Mouse (Mus musculus) retina, postnatal 1 day (tissue): Measurements from ENCODE around the gene Zfp651.

Experiments
- DNase-seq: peaks from one replicate; pipeline ENCODE4 v3.0.0-alpha.2; 2012

The Zfp651 gene

DNA sequence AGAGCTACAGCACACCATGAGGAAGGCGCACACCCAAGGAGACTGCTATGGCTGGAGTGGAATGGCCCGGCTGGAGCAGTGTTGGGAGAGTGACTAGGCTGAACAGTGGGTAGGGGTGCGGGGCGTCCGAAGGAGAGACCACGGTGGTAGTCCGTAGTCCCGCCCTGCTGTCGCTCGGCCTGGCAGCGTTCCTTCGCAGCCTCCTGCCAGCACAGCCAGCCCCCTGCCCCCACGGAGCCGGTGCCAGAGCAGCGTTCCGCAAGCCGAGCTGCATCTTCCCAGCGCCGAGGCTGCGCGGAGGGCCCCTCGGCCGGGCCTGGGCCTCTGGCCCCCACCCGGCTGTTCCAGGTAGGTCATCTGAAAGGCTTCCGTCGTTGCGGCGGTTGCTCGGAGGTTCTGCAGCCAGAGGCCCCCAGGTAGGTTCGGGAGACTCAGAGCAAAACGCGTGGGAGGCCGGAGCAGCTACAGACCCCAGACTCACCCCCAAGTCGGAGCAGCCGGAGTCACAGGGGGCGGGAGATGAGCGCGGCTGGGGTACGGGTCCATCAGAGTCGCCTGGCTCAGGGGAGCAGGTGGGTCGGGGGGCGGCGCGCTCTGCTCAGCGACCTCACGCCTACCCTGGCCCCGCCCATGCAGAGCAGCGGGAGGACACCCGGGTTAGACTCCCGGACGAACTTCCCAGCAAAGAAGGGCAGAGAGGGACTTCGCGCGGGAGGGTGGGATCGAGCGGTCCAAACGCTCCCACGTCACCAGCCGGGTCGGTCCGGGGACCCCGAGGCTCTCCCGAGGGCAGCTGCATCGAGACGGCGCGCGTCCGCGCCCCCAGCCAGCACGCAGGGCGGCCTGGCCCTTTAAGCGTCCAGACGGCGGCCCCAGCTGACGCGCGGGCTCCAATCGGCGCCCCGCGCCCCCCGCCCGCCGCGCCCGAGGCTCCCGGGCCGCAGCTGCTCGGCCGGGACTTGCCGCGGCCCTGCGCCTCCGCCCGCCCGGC, at the start of gene Zfp651:
Zfp651 (plus strand) TSS at position 240 of the 991 bp plus-strand sequence.
- DNase-seq = peak; percentile 89

DNA sequence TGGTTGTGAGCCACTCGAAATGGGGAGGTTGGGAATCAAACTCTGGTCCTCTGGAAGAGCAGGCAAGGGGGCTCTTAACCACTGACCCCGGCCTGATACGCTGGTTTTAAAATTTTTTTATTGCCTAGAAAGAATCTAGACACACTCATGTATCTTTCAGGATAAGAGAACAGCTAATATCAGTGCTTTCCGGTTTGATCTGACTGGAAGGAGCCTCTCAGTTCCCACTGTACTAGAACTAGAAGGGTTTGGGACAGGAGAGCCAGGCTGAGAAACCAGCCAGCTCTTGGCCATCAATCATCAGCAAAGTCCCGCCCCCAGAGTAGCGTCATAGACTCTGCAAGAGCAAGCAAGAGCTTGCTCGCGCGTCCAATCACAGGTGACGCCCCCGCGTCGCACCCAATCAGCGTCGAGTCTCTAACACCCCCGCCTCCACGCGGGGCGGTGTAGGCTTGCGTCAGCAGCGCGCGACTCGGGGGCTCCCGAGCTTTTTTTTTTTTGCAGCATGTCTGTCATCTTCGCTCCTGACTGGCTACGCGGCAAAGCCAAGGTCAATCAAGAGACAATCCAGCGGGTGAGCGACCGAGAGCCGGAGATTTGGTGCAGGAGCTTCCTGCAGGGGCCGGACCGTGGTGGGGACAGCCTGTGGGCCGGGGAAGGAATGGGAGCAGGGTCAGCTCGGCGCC, 49.1 kb upstream of the Zfp651 start, which contains the start of gene Ss18l2:
Ss18l2 (plus strand) TSS at position 432 of the 686 bp plus-strand sequence.
- peak; percentile 100 for DNase-seq

DNA sequence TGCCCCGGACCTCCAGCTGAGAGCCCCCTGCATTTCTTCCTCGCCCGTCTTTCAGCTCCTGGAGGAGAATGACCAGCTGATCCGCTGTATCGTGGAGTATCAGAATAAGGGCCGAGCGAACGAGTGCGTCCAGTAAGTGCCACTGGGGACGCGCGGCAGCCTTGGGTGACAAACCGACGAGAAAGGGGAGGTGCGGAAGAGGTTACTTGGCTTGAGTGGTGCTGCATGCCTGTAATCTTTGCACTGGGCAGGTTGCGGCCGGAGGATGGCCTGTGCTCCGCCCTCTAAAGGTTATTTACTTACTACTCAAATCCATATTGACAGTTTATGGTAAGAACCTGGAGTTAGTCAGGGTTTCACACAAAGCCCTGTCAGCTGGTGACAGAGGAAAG, 48.5 kb upstream of the Zfp651 start:
- no peak for DNase-seq

DNA sequence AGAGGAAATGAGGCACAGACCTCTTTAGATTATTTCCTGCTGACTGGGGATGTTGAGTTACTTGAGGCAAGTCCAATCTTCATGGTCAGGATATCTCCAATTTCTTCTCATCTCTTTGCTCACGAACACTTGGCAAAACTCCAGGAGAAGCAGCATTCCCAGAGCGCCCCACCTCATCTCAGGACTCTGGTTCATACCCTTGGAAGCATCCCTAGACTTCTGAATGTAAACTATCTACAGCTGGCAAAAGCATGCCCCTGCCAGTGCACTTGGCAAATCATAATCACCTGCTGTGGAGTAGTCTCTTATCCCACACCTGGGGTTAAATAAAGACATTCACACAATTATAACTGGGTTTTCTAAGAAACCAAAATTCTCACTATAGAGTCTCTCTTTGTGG, 42.1 kb upstream of the Zfp651 start:
- DNase-seq = no peak

DNA sequence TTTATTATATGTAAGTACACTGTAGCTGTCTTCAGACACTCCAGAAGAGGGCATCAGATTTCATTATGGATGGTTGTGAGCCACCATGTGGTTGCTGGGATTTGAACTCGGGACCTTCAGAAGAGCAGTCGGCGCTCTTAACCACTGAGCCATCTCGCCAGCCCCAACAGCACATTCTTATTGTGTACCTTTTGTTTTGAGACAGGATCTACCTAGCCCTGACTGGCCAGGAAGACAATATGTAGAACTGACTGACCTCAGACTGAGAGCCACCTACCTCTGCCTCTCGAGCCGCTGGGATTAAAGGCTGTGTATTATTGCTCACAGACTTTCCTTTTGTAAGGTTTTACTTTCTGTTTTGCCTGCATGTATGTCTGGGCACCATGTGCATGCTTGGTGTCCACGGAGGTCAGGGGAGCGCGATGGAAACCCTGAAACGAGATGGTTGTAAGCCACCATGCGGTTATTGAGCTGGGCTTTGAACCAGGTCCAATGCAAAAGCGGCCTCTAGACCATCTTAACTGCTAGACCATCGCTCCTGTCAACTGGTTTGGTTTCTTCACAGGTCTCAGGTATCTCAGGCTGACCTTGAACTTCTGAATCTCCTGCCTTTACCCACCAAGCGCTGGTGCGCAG, 40.9 kb upstream of the Zfp651 start:
- no peak for DNase-seq

DNA sequence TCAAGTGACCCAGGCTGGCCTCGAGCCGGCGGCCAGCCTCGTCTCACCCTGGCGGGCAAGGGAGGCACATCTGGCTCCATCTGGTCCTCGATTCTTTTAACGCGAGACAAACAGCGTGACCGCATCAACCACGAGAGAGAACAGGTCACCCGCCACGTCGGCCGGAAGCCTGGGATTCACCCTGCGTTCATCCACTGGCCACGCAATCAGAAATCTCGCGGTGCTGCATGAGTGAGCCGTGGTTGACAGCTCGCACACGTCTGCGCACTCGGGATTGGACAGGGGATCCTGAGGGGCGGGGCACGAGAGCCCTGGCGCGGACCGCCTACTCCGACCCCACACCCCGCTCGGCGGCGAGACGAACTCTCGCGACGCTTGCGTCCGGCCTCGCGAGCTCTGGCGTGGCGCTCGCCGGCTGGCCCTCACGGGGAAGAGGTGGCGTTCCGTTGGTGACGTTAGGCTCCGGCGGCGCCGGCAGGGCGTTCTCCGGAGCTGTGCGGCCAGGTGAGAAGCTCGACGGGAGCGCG, 40.3 kb upstream of the Zfp651 start, which contains the start of gene Nktr:
Nktr (plus strand) TSS at position 378 of the 527 bp plus-strand sequence.
- DNase-seq = peak; percentile 99

DNA sequence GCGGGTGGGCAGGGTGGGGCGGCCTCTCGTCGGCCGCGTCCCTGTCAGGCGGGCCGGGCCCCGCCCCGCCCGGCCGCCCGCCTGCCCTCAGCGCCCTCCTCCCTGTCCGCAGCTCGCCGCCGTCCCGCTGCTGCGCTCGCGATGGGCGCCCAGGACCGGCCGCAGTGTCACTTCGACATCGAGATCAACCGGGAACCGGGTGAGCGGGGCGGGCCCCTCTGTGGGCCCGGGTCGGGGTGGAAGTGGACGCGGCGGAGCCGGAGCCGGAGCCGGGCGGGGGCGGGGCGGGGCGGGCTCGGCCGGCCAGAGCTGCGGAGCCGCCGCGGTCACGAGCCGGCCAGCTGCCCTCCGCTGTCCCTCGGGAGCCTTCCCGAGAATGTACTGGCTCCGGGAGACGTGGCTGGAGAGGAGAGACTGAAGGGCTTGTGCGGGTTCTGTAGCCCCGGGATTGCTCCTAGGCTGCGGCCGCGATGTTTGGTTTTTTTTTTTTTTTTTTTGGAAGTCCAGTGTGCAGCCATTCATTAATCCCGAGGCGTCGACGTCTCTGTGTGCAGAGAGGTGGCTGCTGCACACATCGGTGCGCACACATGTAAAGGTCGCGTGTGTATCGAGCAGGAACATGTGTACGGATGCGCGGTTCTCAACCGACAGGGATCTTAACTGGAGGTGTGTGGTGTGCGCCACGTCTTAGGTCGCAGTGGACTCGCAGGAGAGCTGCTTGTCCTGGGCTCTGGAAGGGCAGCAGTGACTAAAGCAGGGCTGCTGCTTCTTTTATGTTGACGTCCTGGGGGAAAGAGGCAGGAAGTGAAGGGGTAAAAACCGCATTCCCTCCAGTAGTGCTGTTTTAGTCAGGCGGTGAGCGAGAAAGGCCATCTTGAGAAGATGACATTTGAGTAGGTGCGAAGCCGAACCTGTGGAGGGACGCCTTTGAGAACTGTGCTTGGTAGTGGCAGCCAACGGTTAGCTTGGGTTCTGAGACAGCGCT, 39.5 kb upstream of the Zfp651 start:
- peak; percentile 65 for DNase-seq

DNA sequence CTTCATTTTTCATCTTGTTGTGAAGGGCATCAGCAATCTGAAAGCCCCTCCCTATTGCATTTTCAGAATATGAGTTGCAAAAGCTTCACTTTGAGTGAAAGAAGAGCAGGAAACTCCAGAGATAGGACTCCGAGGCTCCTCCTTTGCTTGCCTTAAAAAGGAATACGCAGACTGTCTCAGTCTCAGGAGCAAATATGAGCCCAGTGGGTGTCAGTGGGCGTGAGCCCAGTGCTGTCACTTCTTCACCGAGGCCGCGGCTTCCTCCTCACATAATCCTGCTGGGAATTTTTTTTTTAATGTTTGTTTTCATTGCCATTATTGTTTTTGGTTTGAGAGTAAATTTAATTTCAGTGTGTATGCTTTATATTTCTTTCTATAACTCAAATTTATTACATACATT, 18.6 kb upstream of the Zfp651 start:
- DNase-seq = no peak

DNA sequence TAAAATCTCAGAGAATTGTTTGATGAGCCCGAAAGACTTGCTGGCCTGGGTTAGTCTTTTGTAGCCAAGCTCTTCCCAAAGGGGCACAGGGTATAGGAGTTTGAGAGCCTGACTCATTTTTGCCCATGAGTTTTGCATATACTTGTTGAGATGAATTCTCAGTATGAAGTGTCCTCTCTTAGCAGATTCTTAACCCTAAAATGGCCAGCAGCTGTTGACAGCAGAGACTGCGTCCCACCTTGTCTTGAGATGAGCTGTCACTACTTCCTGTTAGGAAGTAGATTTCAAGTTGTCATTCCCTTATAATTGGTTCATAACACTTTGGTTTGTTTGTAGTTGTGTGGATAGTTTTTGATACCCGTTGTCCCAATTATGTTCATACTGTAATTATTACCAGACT, 18.0 kb upstream of the Zfp651 start:
- no peak for DNase-seq

DNA sequence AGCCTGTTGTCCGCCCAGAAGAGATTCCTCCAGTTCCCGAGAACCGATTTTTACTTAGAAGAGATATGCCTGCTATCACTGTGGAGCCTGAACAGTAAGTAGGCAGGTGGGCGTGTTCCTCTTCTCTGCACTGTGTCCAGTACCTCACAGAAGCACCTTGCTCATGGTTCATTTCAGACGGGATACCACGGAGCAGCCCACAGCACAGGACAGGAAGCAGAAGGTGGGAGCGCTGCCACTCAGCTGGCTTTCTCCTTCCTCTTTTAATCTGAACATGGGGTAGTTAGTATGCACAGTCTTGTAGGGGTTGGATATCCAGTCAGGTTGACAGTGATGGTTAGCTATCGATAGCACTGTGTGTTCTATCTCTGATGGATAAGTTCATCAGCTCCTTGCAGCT, 15.1 kb upstream of the Zfp651 start:
- DNase-seq = no peak

DNA sequence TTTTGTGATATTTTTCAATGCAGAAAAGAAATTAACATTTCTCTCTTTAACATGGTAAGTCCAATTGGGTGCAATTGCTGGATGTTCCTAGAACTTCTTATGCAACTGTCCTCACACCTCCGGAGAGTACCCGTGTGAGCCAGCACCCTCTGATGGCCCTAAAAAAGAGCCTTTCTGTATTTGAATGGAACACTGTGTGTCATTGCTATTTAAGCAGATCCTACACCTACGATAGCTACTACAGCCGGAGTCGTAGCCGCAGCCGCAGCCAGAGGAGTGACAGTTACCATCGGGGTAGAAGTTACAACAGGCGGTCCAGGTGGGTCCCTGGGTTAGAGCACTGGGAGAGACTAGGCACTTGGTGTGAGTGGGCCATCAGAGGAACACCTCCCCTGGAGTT, 6.4 kb upstream of the Zfp651 start:
- DNase-seq = no peak

DNA sequence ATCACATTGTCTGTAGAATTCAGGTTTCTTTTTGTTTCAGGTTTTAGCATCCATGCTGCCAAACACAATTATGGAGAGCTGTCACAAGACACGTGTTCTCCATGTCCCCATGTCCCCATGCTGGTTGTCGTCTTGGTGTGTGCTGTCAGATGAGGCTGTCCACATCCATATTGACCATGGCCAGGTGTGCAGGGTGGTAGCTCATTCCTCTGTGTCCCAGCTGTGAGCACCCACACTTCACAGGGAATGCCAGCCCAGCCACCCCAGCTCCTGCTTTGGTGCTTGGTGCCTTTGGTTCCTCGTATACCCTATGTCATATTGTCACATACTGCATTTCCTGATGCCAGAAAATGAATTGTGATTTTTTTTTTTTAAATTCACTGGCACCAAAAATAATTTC, 4.5 kb upstream of the Zfp651 start:
- DNase-seq = no peak

DNA sequence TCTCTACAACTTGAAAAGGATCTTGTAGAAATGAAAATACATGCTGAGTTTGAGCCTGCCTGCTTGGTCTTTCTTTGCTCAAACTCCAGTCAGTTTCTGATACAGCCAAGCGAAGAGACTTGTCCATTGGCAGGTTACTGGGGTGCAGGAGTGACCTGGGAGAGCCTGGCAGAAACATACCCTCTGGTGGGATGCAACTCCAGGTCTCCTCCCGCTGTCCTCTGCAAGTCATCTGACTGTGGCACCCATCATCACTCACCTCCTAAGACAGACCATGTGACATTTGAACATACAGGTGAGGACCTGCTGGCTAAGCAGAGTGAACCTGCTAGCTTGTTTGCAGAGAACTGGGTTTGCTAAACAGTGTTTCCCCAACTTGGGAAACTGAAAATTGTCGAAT, 2.3 kb upstream of the Zfp651 start:
- no peak for DNase-seq

DNA sequence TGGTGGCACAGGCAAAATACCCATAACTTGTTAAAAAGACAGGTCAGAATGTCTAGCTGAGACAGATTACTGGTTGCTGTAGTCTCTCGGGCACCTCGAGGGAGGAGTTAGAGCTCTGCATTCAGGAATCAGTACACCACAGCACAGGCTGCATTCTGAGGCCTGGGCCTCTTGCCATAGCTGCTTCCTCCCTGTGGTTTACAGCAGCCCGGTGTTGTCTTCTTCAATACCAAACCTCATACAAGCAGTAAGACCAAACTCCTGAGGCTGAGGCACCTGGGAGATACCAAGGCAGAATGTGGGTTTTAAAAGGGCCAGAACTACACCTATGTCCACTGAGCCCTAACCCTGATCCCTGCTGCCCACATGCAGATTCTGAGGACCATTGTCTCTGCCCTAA, 1.7 kb upstream of the Zfp651 start:
- DNase-seq = no peak

DNA sequence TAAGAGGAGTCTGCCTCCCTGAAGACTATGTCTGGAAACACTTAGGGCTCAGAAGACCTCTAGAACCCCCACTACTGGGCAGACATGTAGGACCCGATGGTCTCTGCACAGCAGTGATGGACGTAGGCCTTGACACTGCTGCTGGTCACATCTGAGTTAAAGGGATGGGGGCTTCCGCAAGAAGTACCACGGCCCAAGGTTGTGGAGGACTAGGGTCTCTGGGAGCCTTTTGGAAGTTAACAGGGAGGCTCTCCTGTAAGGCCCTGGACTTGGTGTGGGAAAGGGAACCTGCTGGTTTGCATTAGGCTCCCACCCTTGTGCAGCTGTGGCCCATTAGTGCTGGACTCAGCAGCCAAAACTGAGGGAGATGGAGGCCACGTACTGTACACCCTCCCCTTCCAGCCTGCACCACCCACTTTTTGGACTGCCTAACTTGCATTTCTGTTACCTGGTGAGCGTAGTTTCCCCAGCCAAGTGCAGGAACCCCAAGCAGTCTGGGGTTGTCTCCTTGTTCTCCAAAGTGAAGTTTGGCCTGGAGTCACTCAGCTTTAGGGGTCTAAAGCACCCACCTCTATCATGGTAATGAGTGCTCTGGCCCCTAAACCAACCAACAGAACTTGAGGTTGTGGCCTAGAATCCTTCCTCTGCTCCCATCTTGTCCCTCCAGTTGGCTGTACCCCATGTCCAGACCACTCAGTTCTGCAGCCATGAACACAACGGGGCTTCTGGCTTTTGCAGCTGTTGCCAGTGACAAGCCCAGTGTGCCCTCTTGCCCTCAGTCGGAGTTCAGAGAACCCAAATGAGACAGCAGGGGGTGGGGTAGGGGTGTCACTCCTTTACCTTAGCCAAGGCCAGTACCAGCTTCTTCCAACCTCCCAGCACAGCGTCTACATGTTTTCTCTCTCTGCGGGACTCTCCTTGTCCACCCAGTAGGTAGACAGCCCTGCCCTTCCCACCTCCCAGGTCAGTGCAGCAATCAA, 1.0 kb upstream of the Zfp651 start:
- DNase-seq = peak; percentile 18

DNA sequence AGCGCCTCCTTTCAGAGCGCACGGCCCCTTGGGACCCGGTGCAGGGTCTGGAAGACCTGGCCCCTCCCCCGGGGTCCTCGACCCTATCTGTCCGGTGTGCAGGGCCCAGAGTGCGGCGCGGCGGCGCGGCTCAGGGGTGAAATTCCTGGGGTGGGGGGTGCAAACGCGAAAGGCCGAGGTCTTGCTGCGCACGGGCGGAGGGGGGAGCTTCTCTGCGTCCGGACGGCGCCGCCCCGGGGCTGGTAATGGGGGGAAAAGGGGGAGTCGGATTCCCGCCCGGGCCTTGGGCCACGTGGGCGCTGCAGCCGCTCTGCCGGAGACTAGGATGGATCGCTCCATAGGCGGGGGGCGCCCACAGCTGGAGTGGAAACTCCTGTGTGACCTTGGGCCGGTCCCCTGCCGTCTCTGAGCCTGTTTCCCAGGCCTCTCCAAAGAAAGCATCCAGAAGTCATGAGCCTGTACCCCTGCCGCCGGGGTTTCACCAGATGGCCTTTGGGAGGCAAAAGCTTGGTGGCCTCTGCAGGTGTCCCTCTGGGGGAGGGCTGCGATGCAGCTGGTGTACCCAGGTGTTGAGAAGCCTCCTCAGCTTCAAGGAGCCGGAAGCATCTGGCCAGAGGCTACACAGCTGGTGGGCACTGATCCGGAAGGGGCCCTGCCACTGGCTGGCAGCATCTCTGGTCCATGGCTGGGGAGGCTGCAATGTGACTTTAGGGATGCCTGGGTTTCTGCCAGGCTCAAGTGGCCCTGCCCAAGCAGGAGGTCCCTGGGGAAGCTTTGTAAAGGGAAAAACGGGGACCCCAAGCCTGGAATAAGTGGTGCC, 1.4 kb downstream of the Zfp651 start:
- DNase-seq = peak; percentile 90

DNA sequence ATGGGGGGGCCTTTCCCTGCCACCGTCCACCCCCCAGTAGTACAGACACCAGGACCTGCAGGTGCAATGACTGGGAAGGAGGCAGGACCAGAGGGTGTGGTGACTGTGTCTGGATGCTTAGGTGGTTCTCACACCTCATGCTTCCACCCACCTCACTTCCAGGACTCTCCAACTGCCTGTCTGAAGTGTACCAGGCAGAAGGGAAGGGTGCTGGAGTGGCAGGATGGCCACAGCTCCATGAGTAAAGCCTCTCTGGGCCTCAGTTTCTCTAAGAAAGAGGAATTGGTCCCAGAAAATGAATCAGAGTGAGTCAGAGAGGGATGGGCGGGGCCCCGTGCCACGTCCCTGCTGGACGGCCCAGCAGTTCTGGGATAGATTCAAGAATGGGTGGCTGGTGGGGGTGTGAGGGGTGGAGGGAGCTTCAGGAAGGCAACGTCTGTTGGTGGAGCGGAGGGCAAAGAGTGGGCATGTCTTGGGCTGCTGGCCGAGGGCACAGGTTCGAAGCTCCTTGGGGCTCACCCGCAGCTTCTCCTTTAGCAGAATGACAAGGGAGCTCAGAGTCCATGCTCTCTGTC, 2.0 kb downstream of the Zfp651 start:
- DNase-seq = no peak

DNA sequence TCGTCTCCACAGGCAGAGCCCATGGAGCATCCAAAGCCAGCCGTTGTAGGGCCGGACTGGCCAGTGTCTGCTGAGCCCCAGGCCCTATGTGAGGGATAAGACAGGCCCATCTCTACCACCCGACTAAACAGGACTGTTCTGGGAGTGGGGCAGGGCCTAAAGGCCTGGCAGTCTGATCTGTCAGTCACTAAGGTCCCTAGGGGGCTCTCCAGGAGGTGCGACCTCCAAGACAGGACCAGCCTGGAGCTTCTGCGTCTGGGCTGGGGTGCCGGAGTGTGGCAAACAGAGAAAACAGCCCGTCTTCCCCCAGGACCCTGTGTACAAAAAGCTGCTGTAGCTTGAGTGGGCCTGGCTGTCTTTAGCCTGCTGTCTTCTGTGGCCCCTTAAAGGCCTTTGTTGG, 2.7 kb downstream of the Zfp651 start:
- no peak for DNase-seq

DNA sequence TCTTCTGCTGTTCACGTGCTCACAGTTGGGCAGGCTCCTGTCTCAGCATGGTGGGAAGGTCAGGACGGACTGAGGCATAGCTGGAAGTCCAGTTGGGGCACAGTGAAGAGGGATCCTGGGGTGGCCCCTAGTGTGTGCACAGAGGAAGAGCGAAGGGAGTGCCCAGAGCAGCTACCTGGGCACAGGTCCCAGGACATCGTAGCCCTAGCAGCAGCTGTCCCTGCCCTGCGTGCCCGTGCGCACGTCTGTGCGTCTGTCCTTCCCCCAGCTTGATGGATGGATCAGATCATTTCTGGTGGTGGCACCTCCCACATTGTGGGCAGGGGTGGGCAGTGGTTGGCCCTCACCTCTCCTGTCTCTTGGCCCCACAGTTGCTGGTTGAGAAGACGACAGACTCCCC, 3.1 kb downstream of the Zfp651 start:
- DNase-seq = no peak
